21 mouse cellular contexts compared by ENCODE assay signal in genomic region chr7:102137898-102138297, GRCm38 (mm10). TPM values are rescaled to one million over a fixed set of nuclear protein-coding genes. Genes with fewer than 3 reads are reported as not detected.
A peak's percentile ranks its signal among the peaks of the same experiment; 100 is the strongest.
DNase-seq lines count a peak whose midpoint lies in the region; ATAC-seq and TF ChIP-seq lines count a peak whose summit lies in the region.
"Had no signal": no experiment of that assay in that cellular context is flagged by ENCODE, and none has a peak within 500 bp of the region (broad histone marks: within the 10 kb centered on the region; RNA-seq: fewer than 3 reads in every experiment).

No protein-coding gene starts in this region.

- H3K4me3 ChIP-seq in intestine, embryonic 14.5 days (ENCODE audit: low read depth, low read length) = no peak overlapping the region
- H3K4me3 ChIP-seq in intestine, postnatal 0 days (ENCODE audit: low read depth, low read length) = no peak overlapping the region
- no peak overlapping the region for H3K4me3 ChIP-seq in ES-E14 (ENCODE audit: insufficient read depth in 1 of 2, low read depth in 1 of 2, low read length in 2 of 2, poor library complexity in 1 of 2, severe bottlenecking in 1 of 2)
- H3K4me3 ChIP-seq: embryonic facial prominence, embryonic 10.5 days; embryonic facial prominence, embryonic 12.5 days; forebrain, embryonic 13.5 days; forebrain, embryonic 15.5 days had no signal

- no peak overlapping the region for H3K4me2 ChIP-seq in intestine, embryonic 14.5 days (ENCODE audit: low read length)
- H3K4me2 ChIP-seq in intestine, postnatal 0 days (replicated peaks; ENCODE audit: low read depth) = no peak overlapping the region
- H3K4me2 ChIP-seq: embryonic facial prominence, embryonic 12.5 days; forebrain, embryonic 13.5 days; forebrain, embryonic 15.5 days had no signal

- H3K9me3 ChIP-seq in intestine, embryonic 14.5 days (ENCODE audit: control insufficient read depth, low read length) = no peaks in the 10 kb centered on the region
- no peaks in the 10 kb centered on the region for H3K9me3 ChIP-seq in intestine, postnatal 0 days (ENCODE audit: control insufficient read depth)
- no peaks in the 10 kb centered on the region for H3K9me3 ChIP-seq in ES-E14 (ENCODE audit: control insufficient read depth, insufficient read depth, low read depth, low read length)
- H3K9me3 ChIP-seq: embryonic facial prominence, embryonic 10.5 days; embryonic facial prominence, embryonic 12.5 days; forebrain, embryonic 13.5 days; forebrain, embryonic 15.5 days had no signal

- H3K27me3 ChIP-seq in intestine, embryonic 14.5 days (replicated peaks; ENCODE audit: control insufficient read depth, insufficient read depth, low read length) = no peaks in the 10 kb centered on the region
- H3K27me3 ChIP-seq in intestine, postnatal 0 days (replicated peaks; ENCODE audit: control insufficient read depth, insufficient read depth, low read length) = no peaks in the 10 kb centered on the region
- H3K27me3 ChIP-seq: embryonic facial prominence, embryonic 12.5 days; forebrain, embryonic 13.5 days; forebrain, embryonic 15.5 days; Patski had no signal

- intact Hi-C loops in heart, postnatal 36 days (cut with DNase I) = no loop called here

- in situ Hi-C loops in ES-E14 (cut with MboI; ENCODE audit: low sequenced_read_pairs in 2 of 2, unreplicated experiment in 2 of 2) = loop anchor here (5.0 to 25.0 kb wide), 2 partner anchors 39 to 324 kb away; no protein-coding TSS in a partner anchor

- ATAC-seq in intestine, embryonic 14.5 days (replicated peaks; ENCODE audit: low FRiP score, low TSS enrichment, low read depth) = no peak
- no peak for ATAC-seq in intestine, postnatal 0 days
- ATAC-seq: activated CD4-positive, CD25-positive, alpha-beta regulatory T cell, adult 4 months; forebrain, embryonic 13.5 days; forebrain, embryonic 15.5 days; Patski had no signal

- 96% methylated on average over 5 of the region's 5 CpGs for WGBS in intestine, embryonic 14.5 days
- 96% methylated on average over 5 of the region's 5 CpGs for WGBS in intestine, postnatal 0 days

- H3K36me3 ChIP-seq in intestine, embryonic 14.5 days (ENCODE audit: control insufficient read depth, insufficient read depth, low read length) = peaks cover 92% of the 10 kb centered on the region
- peaks cover 69% of the 10 kb centered on the region for H3K36me3 ChIP-seq in intestine, postnatal 0 days (ENCODE audit: control insufficient read depth, insufficient read depth)
- H3K36me3 ChIP-seq in ES-E14 (ENCODE audit: control insufficient read depth, insufficient read depth, low read length, poor library complexity, severe bottlenecking) = peaks cover 23% of the 10 kb centered on the region

- H3K4me1 ChIP-seq in intestine, embryonic 14.5 days (replicated peaks; ENCODE audit: control insufficient read depth, insufficient read depth, low read length) = no peaks in the 10 kb centered on the region
- no peaks in the 10 kb centered on the region for H3K4me1 ChIP-seq in intestine, postnatal 0 days (replicated peaks; ENCODE audit: control insufficient read depth, insufficient read depth, low read length)
- no peaks in the 10 kb centered on the region for H3K4me1 ChIP-seq in ES-E14 (ENCODE audit: control insufficient read depth in 2 of 2, insufficient read depth in 2 of 2, low read length in 2 of 2, poor library complexity in 1 of 2)
- H3K4me1 ChIP-seq: embryonic facial prominence, embryonic 10.5 days; embryonic facial prominence, embryonic 12.5 days; forebrain, embryonic 13.5 days; forebrain, embryonic 15.5 days had no signal

- DNase-seq in intestine, embryonic 14.5 days (ENCODE audit: low spot score) = peak; percentile 42
- no peak for DNase-seq in ES-E14 (ENCODE audit: low read depth, low spot score)
- DNase-seq in heart, postnatal 36 days = no peak
- no peak for DNase-seq in adrenal gland, adult (ENCODE audit: inconsistent age in 2 of 2, low spot score in 1 of 2)
- DNase-seq: cerebellum, adult 11-12 months; cerebellum, adult 2 months had no signal

- no peak for TF ChIP-seq CTCF in intestine, postnatal 0 days (IDR thresholded peaks at IDR 0.05; ENCODE audit: low read depth)

- no peak overlapping the region for H3K9ac ChIP-seq in intestine, embryonic 14.5 days (ENCODE audit: low read length)
- H3K9ac ChIP-seq in intestine, postnatal 0 days (ENCODE audit: low read depth, low read length) = no peak overlapping the region
- no peak overlapping the region for H3K9ac ChIP-seq in ES-E14 (ENCODE audit: insufficient read depth, low read depth, low read length, poor library complexity, severe bottlenecking)
- H3K9ac ChIP-seq: embryonic facial prominence, embryonic 12.5 days; forebrain, embryonic 13.5 days; forebrain, embryonic 15.5 days; forebrain, postnatal 0 days had no signal

- no peak overlapping the region for H3K27ac ChIP-seq in intestine, embryonic 14.5 days (ENCODE audit: low read depth)
- no peak overlapping the region for H3K27ac ChIP-seq in intestine, postnatal 0 days (ENCODE audit: low read depth, low read length)
- no peak overlapping the region for H3K27ac ChIP-seq in ES-E14 (ENCODE audit: insufficient read depth, low read depth, low read length, poor library complexity, severe bottlenecking)
- H3K27ac ChIP-seq: embryonic facial prominence, embryonic 10.5 days; embryonic facial prominence, embryonic 12.5 days; forebrain, embryonic 13.5 days; forebrain, embryonic 15.5 days had no signal

TF ChIP-seq in ES-E14, 5 proteins besides CTCF, POLR2A, EP300 and RAD21:
- TF ChIP-seq CHD2 (IDR thresholded peaks at IDR 0.05; ENCODE audit: low read depth, low read length) (no peak), ZNF384 (IDR thresholded peaks at IDR 0.05; ENCODE audit: low read depth, low read length) (no peak), MAFK (IDR thresholded peaks at IDR 0.05; ENCODE audit: insufficient read depth, low read depth, low read length) (peak; percentile 99), ZC3H11A (IDR thresholded peaks at IDR 0.05; ENCODE audit: borderline replicate concordance, low read depth, low read length) (no peak)

RNA-seq across cellular contexts. Expression of gene Chrna10, which starts 21.3 kb away (rescaled TPM):
- polyA plus RNA-seq in intestine, embryonic 14.5 days (2014; fragmentation: Nextera tagmentation; extraction: Ambion mirVana) = not detected in 2 replicates
- not detected in 2 replicates for polyA plus RNA-seq in intestine, postnatal 0 days (2015; fragmentation: Nextera tagmentation; extraction: Ambion mirVana)
- total RNA-seq in ES-E14 (2012; rRNA removed) = 0.27 and 0.42 TPM in 2 replicates
- total RNA-seq in heart, postnatal 36 days (2021) = not detected
- total RNA-seq: adrenal gland, adult 2 months; adrenal gland, postnatal 10 days; adrenal gland, postnatal 36 days had no signal
- polyA plus RNA-seq: activated CD4-positive, CD25-positive, alpha-beta regulatory T cell, adult 4 months; embryonic facial prominence, embryonic 10.5 days; embryonic facial prominence, embryonic 12.5 days; forebrain, embryonic 11.5 days; forebrain, embryonic 13.5 days; forebrain, embryonic 15.5 days; Patski had no signal

RNA-seq across cellular contexts. Expression of gene Art5, which starts 28.6 kb away (rescaled TPM):
- 0.46 and 0.67 TPM in 2 replicates for polyA plus RNA-seq in intestine, embryonic 14.5 days (2014; fragmentation: Nextera tagmentation; extraction: Ambion mirVana)
- polyA plus RNA-seq in intestine, postnatal 0 days (2015; fragmentation: Nextera tagmentation; extraction: Ambion mirVana) = 0.09 and 0.20 TPM in 2 replicates
- total RNA-seq in ES-E14 (2012; rRNA removed) = 2.6 and 3.2 TPM in 2 replicates
- total RNA-seq in heart, postnatal 36 days (2021) = 10 to 100 TPM; 15.3 to 28.1 TPM
- total RNA-seq: adrenal gland, adult 2 months; adrenal gland, postnatal 36 days had no signal
- polyA plus RNA-seq: C2C12; cerebellum, adult 2 months; cortical plate, adult 2 months; Patski had no signal

RNA-seq across cellular contexts. Expression of gene Art1, which starts 36.4 kb away (rescaled TPM):
- 0.49 and 0.90 TPM in 2 replicates for polyA plus RNA-seq in intestine, embryonic 14.5 days (2014; fragmentation: Nextera tagmentation; extraction: Ambion mirVana)
- polyA plus RNA-seq in intestine, postnatal 0 days (2015; fragmentation: Nextera tagmentation; extraction: Ambion mirVana) = 0.13 TPM in 1 of 2 replicates, not detected in the other
- 0.45 and 0.90 TPM in 2 replicates for total RNA-seq in ES-E14 (2012; rRNA removed)
- 100 to 1,000 TPM; 282 to 343 TPM for total RNA-seq in heart, postnatal 36 days (2021)
- total RNA-seq: adrenal gland, adult 2 months; adrenal gland, postnatal 36 days; forebrain, postnatal 0 days had no signal
- polyA plus RNA-seq: activated CD4-positive, CD25-positive, alpha-beta regulatory T cell, adult 4 months; adrenal gland, adult 2 months; cerebellum, adult 2 months; cortical plate, adult 2 months; Patski had no signal

RNA-seq across cellular contexts. Expression of gene Trpc2, which starts 55.0 kb away (rescaled TPM):
- polyA plus RNA-seq in intestine, embryonic 14.5 days (2014; fragmentation: Nextera tagmentation; extraction: Ambion mirVana) = not detected in 2 replicates
- polyA plus RNA-seq in intestine, postnatal 0 days (2015; fragmentation: Nextera tagmentation; extraction: Ambion mirVana) = 0.05 TPM in 1 of 2 replicates, not detected in the other
- 0.36 and 1.3 TPM in 2 replicates for total RNA-seq in ES-E14 (2012; rRNA removed)
- total RNA-seq in heart, postnatal 36 days (2021) = under 1 TPM; 0.28 to 0.70 TPM
- polyA plus RNA-seq: adrenal gland, adult 2 months; C2C12; embryonic facial prominence, embryonic 14.5 days; forebrain, embryonic 11.5 days; forebrain, embryonic 13.5 days; forebrain, postnatal 0 days; Patski had no signal

Comparison
In these comparisons a context has a peak if more than half of its experiments do, and no peak if none do; other contexts are left out.
1. RNA of gene Art1, which starts 36.4 kb away (total RNA-seq): 282 to 343 TPM in heart, postnatal 36 days; 0.45 to 0.90 TPM in ES-E14; every median in the first group is over 100 times any median in the second.